Mouse (Mus musculus): ENCODE data around the gene Olfr867. TPM values are rescaled to one million over a fixed set of nuclear protein-coding genes. Genes with fewer than 3 reads are reported as not detected.

Gene Olfr867
- total RNA-seq (2017), result not detected in 2 replicates

- no peak for ATAC-seq (replicated peaks; ENCODE audit: low read depth, poor library complexity, severe bottlenecking)
Observed at GRCm38 (mm10) chr9:20057462-20057861, at the start of gene Olfr867. TSS of gene Olfr867 (minus strand) at chr9:20057562.

GRCm38 (mm10) chr9:20098326-20098725, 41.0 kb upstream of the Olfr867 start, which contains the start of gene Olfr868:
TSS of gene Olfr868 (plus strand) at chr9:20098626.
- ATAC-seq (replicated peaks; ENCODE audit: low read depth, poor library complexity, severe bottlenecking), result no peak

GRCm38 (mm10) chr9:20073523-20074177, 16.3 kb upstream of the Olfr867 start:
- ATAC-seq (replicated peaks; ENCODE audit: low read depth, poor library complexity, severe bottlenecking), result no peak

GRCm38 (mm10) chr9:20071291-20071690, 13.9 kb upstream of the Olfr867 start:
- no peak for ATAC-seq (replicated peaks; ENCODE audit: low read depth, poor library complexity, severe bottlenecking)

- no peak for ATAC-seq (replicated peaks; ENCODE audit: low read depth, poor library complexity, severe bottlenecking)
Observed at GRCm38 (mm10) chr9:20070236-20070635, 12.9 kb upstream of the Olfr867 start.

GRCm38 (mm10) chr9:20047964-20048363, 9.4 kb downstream of the Olfr867 start:
- no peak for ATAC-seq (replicated peaks; ENCODE audit: low read depth, poor library complexity, severe bottlenecking)

GRCm38 (mm10) chr9:20027935-20028334, 29.4 kb downstream of the Olfr867 start, which contains the start of gene Olfr866:
TSS of gene Olfr866 (minus strand) at chr9:20028035.
- no peak for ATAC-seq (replicated peaks; ENCODE audit: low read depth, poor library complexity, severe bottlenecking)

Other genes starting within 250 kb of the Olfr867 start
- gene Olfr860, start 207.8 kb downstream of the Olfr867 start, total RNA-seq (2017), result not detected in 2 replicates
- gene Olfr862, start 169.6 kb downstream of the Olfr867 start, total RNA-seq (2017), result not detected in 2 replicates
- gene Olfr77, start 140.7 kb downstream of the Olfr867 start, total RNA-seq (2017), result 0.82 and 1.0 TPM in 2 replicates
- gene Olfr866, start 29.5 kb downstream of the Olfr867 start, total RNA-seq (2017), result not detected in 2 replicates
- gene Olfr868, start 41.1 kb upstream of the Olfr867 start, total RNA-seq (2017), result not detected in 2 replicates
- gene Olfr869, start 71.4 kb upstream of the Olfr867 start, total RNA-seq (2017), result not detected in 2 replicates
- gene Olfr870, start 116.5 kb upstream of the Olfr867 start, total RNA-seq (2017), result not detected in 2 replicates
- gene Olfr871, start 154.6 kb upstream of the Olfr867 start, total RNA-seq (2017), result not detected in 2 replicates
- not detected in 2 replicates for gene Olfr872, start 179.6 kb upstream of the Olfr867 start, total RNA-seq (2017)
- not detected in 2 replicates for gene Olfr39, start 224.8 kb upstream of the Olfr867 start, total RNA-seq (2017)
- gene Olfr873, start 241.0 kb upstream of the Olfr867 start, total RNA-seq (2017), result not detected in 2 replicates